ENCODE assay signal across 9 mouse cellular contexts in genomic region chr1:42779761-42780160, GRCm38 (mm10).
A peak's percentile ranks its signal among the peaks of the same experiment; 100 is the strongest.
DNase-seq lines count a peak whose midpoint lies in the region; ATAC-seq and TF ChIP-seq lines count a peak whose summit lies in the region.
"Had no signal": no experiment of that assay in that cellular context is flagged by ENCODE, and none has a peak within 500 bp of the region (broad histone marks: within the 10 kb centered on the region; RNA-seq: fewer than 3 reads in every experiment).

No protein-coding gene starts in this region.

- no peaks in the 10 kb centered on the region for H3K9me3 ChIP-seq in embryonic facial prominence, embryonic 10.5 days
- no peaks in the 10 kb centered on the region for H3K9me3 ChIP-seq in neural tube, embryonic 11.5 days (ENCODE audit: control insufficient read depth, low read length)
- H3K9me3 ChIP-seq: lung, embryonic 15.5 days had no signal

- H3K27me3 ChIP-seq in embryonic facial prominence, embryonic 10.5 days (replicated peaks; ENCODE audit: low read depth, poor library complexity, severe bottlenecking), result peaks cover 34% of the 10 kb centered on the region
- no peaks in the 10 kb centered on the region for H3K27me3 ChIP-seq in neural tube, embryonic 11.5 days (ENCODE audit: control insufficient read depth, insufficient read depth, low read length)
- H3K27me3 ChIP-seq: lung, embryonic 15.5 days had no signal

- no peaks in the 10 kb centered on the region for H3K36me3 ChIP-seq in embryonic facial prominence, embryonic 10.5 days (replicated peaks)
- H3K36me3 ChIP-seq in neural tube, embryonic 11.5 days (ENCODE audit: control insufficient read depth, insufficient read depth, low read length), result no peaks in the 10 kb centered on the region
- H3K36me3 ChIP-seq: lung, embryonic 15.5 days had no signal

- 38% methylated on average over 5 of the region's 5 CpGs for WGBS in embryonic facial prominence, embryonic 10.5 days
- WGBS in neural tube, embryonic 11.5 days, result 36% methylated on average over 5 of the region's 5 CpGs

- ATAC-seq in neural tube, embryonic 11.5 days (ENCODE audit: insufficient read depth, low FRiP score, low TSS enrichment), result no peak

- no peak overlapping the region for H3K27ac ChIP-seq in gastrocnemius, adult 2 months
- H3K27ac ChIP-seq in embryonic facial prominence, embryonic 10.5 days (replicated peaks), result no peak overlapping the region
- H3K27ac ChIP-seq in neural tube, embryonic 11.5 days (ENCODE audit: low read depth, low read length), result no peak overlapping the region
- H3K27ac ChIP-seq: lung, embryonic 15.5 days had no signal

- no peak for DNase-seq in gastrocnemius, adult 2 months
- no peak for DNase-seq in gastrocnemius, postnatal 36 days
- DNase-seq in lung, postnatal 10 days, result peak; percentile 18
- DNase-seq in lung, adult 18-20 months, result no peak
- DNase-seq in embryonic facial prominence, embryonic 10.5 days (ENCODE audit: low spot score), result peak; percentile 59
- DNase-seq in neural tube, embryonic 11.5 days (ENCODE audit: low spot score), result peak; percentile 65
- no peak for DNase-seq in adrenal gland, postnatal 10 days
- DNase-seq in urinary bladder, postnatal 36 days (ENCODE audit: low spot score in 2 of 2), result no peak

- peaks cover 16% of the 10 kb centered on the region for H3K4me1 ChIP-seq in embryonic facial prominence, embryonic 10.5 days
- H3K4me1 ChIP-seq in neural tube, embryonic 11.5 days (ENCODE audit: control insufficient read depth, insufficient read depth, low read length), result no peaks in the 10 kb centered on the region
- H3K4me1 ChIP-seq: lung, embryonic 15.5 days had no signal

- no peak overlapping the region for H3K4me3 ChIP-seq in gastrocnemius, adult 2 months
- H3K4me3 ChIP-seq in embryonic facial prominence, embryonic 10.5 days, result no peak overlapping the region
- H3K4me3 ChIP-seq in neural tube, embryonic 11.5 days (ENCODE audit: low read depth, low read length), result no peak overlapping the region
- H3K4me3 ChIP-seq: lung, embryonic 15.5 days had no signal

- H3K9ac ChIP-seq in neural tube, embryonic 11.5 days (ENCODE audit: low read length), result no peak overlapping the region
- H3K9ac ChIP-seq: lung, embryonic 15.5 days had no signal

- intact Hi-C loops in gastrocnemius, adult 2 months (cut with DNase I), result no loop called here
- intact Hi-C loops in gastrocnemius, postnatal 36 days (cut with DNase I), result no loop called here

- TF ChIP-seq CTCF in gastrocnemius, adult 2 months (IDR thresholded peaks at IDR 0.05), result peak; percentile 21; the same call in 1 of the 2 replicates

- no peak overlapping the region for H3K4me2 ChIP-seq in neural tube, embryonic 11.5 days (ENCODE audit: low read depth)
- H3K4me2 ChIP-seq: lung, embryonic 15.5 days had no signal

Comparison
In these comparisons a context has a peak if more than half of its experiments do, and no peak if none do; other contexts are left out.
1. DNase-seq: peak in lung, postnatal 10 days (single experiment), embryonic facial prominence, embryonic 10.5 days (single experiment) and neural tube, embryonic 11.5 days (single experiment); none in gastrocnemius, adult 2 months (single experiment), gastrocnemius, postnatal 36 days (0 of 2), lung, adult 18-20 months (0 of 2), adrenal gland, postnatal 10 days (single experiment) and urinary bladder, postnatal 36 days (0 of 2).